Mouse (Mus musculus): ENCODE measurements around the gene Csf2rb2. TPM values are rescaled to one million over a fixed set of nuclear protein-coding genes. Genes with fewer than 3 reads are reported as not detected.

The Csf2rb2 gene
- total and polyA plus RNA-seq, 3 experiments: 14.8 to 56.5 (median 21.6) TPM

DNA sequence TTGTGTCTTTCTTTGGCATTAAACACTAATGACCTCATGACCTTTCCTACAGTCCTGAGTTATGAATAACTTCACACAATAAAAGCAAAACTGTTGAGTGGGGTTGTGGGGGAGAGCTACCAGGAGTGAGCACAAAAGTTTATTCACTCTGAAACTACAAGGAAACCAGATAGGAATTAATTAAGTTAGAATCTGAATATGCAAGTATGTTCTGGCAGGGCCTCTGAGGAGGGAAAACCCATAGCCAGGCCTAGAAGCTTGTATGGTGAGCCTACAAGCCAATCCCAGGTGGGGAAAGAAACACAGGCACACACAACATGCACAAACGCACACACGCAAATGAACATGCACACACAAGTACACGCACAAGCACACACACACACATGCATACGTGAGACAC is 2.8 kb downstream of the Csf2rb2 start (continued):
- TF ChIP-seq ZNF384 (IDR thresholded peaks at IDR 0.05; ENCODE audit: low read depth, low read length): no peak
- peak; percentile 23; the same call in 1 of the 2 replicates for TF ChIP-seq ELF1 (IDR thresholded peaks at IDR 0.05; ENCODE audit: low read depth, low read length)
- peak; percentile 76 for TF ChIP-seq BHLHE40 (IDR thresholded peaks at IDR 0.05; ENCODE audit: low read depth, low read length)
- TF ChIP-seq UBTF (IDR thresholded peaks at IDR 0.05; ENCODE audit: low read depth, low read length): no peak
- peak; percentile 92 for TF ChIP-seq TCF12 (IDR thresholded peaks at IDR 0.05; ENCODE audit: low read depth, low read length)
- no peak for TF ChIP-seq CHD1 (IDR thresholded peaks at IDR 0.05; ENCODE audit: low read depth, low read length)
- peak; percentile 91 for TF ChIP-seq MEF2A (IDR thresholded peaks at IDR 0.05; ENCODE audit: borderline replicate concordance, low read depth, low read length)
- TF ChIP-seq USF1 (IDR thresholded peaks at IDR 0.05; ENCODE audit: low read depth, low read length): no peak
- TF ChIP-seq USF2 (conservative IDR thresholded peaks at IDR 0.05; ENCODE audit: low read depth, low read length): no peak
- peak; percentile 46 for TF ChIP-seq NRF1 (IDR thresholded peaks at IDR 0.05; ENCODE audit: low read depth, low read length)

- Histone ChIP-seq H3K4me1 (ENCODE audit: control insufficient read depth in 1 of 2, insufficient read depth in 2 of 2) (peaks cover 41 to 71% of the 10 kb centered on the region in 2 experiments), H3K27ac (ENCODE audit: insufficient read depth, low read depth) (peak overlapping the region; percentile 97), H3K9me3 (replicated peaks; ENCODE audit: low read length) (no peaks in the 10 kb centered on the region), H3K79me2 (replicated peaks; ENCODE audit: control insufficient read depth, extremely low read depth, insufficient read depth, poor library complexity, severe bottlenecking) (peaks cover 27% of the 10 kb centered on the region), H3K4me2 (ENCODE audit: insufficient read depth, low read depth, poor library complexity, severe bottlenecking) (peak overlapping the region; percentile 45; the same call in 1 of the 2 replicates), H3K27me3 (replicated peaks) (no peaks in the 10 kb centered on the region), H3K4me3 (replicated peaks in 1 of 3; ENCODE audit: low read depth in 2 of 3, low read length in 2 of 3, poor library complexity in 1 of 3) (no peak overlapping the region), H3K36me3 (replicated peaks in 1 of 2; ENCODE audit: control insufficient read depth in 1 of 2, insufficient read depth in 1 of 2, low read length in 1 of 2) (peaks cover 22 to 32% of the 10 kb centered on the region in 2 experiments), H3K9ac (ENCODE audit: insufficient read depth, low read depth) (peak overlapping the region; percentile 33; the same call in 1 of the 2 replicates)
- in situ Hi-C loops (cut with MboI; ENCODE audit: low pct_ligation_motif_present, low pct_unique_long_range_greater_than_20kb, low sequenced_read_pairs) (no loop called here), dilution Hi-C loops (cut with MboI; ENCODE audit: extremely low pct_ligation_motif_present, extremely low pct_unique_long_range_greater_than_20kb, low sequenced_read_pairs) (no loop called here)
- TF ChIP-seq MYC (IDR thresholded peaks at IDR 0.05; ENCODE audit: low read depth, low read length): peak; percentile 70
- peak; percentile 16; the same call in 1 of the 2 replicates for TF ChIP-seq IRF4 (IDR thresholded peaks at IDR 0.05; ENCODE audit: low read depth, low read length)
- 0 out of 2 replicates have a peak, but pooled peaks have one; percentile 34 for TF ChIP-seq EP300 (IDR thresholded peaks at IDR 0.05; ENCODE audit: low read length)
- peak; percentile 45; the same call in 1 of the 2 replicates for TF ChIP-seq ELF1 (IDR thresholded peaks at IDR 0.05; ENCODE audit: low read depth, low read length)
- TF ChIP-seq MAX (IDR thresholded peaks at IDR 0.05; ENCODE audit: low read length): no peak; the same call in 1 of the 2 replicates
- peak; percentile 32; the same call in 1 of the 2 replicates for TF ChIP-seq MEF2A (IDR thresholded peaks at IDR 0.05; ENCODE audit: borderline replicate concordance, low read depth, low read length)
- no peak for TF ChIP-seq ZMIZ1 (IDR thresholded peaks at IDR 0.05; ENCODE audit: low read depth, low read length)
- 0 out of 2 replicates have a peak, but pooled peaks have one; percentile 5 for TF ChIP-seq TCF12 (IDR thresholded peaks at IDR 0.05; ENCODE audit: low read depth, low read length)
- peak; percentile 31 for DNase-seq (ENCODE audit: extremely low read depth)
Observed at GRCm38 (mm10) chr15:78300773-78301172, 4.7 kb downstream of the Csf2rb2 start.

DNA sequence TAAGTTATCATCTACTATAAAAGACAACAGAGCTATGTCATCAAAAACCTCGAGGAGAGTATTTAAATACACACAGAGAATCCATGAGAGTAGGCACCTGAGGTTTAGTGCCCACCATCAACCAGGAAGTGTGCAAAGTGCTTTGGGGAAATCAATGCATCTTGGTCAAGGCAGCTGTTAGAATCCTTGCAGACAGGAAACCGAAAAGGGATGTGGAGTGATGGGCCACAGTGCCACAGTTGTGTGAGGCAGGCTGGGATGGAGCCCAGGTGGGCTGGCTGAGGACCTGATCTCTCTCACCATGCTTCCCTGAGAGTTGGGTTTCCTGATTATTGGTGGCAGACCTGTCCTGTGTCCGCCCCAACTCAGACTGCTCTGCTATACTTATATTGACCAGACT is 5.9 kb downstream of the Csf2rb2 start:
- Histone ChIP-seq H3K4me3 (replicated peaks in 1 of 3; ENCODE audit: low read depth in 2 of 3, low read length in 2 of 3, poor library complexity in 1 of 3) (no peak overlapping the region), H3K79me2 (replicated peaks; ENCODE audit: control insufficient read depth, extremely low read depth, insufficient read depth, poor library complexity, severe bottlenecking) (peaks cover 19% of the 10 kb centered on the region), H3K27me3 (replicated peaks) (no peaks in the 10 kb centered on the region), H3K36me3 (replicated peaks in 1 of 2; ENCODE audit: control insufficient read depth in 1 of 2, insufficient read depth in 1 of 2, low read length in 1 of 2) (peaks cover 34 to 40% of the 10 kb centered on the region in 2 experiments), H3K4me1 (ENCODE audit: control insufficient read depth in 1 of 2, insufficient read depth in 2 of 2) (peaks cover 40 to 74% of the 10 kb centered on the region in 2 experiments), H3K27ac (ENCODE audit: insufficient read depth, low read depth) (peak overlapping the region; percentile 97), H3K4me2 (ENCODE audit: insufficient read depth, low read depth, poor library complexity, severe bottlenecking) (peak overlapping the region; percentile 45; the same call in 1 of the 2 replicates), H3K9me3 (replicated peaks; ENCODE audit: low read length) (no peaks in the 10 kb centered on the region), H3K9ac (ENCODE audit: insufficient read depth, low read depth) (peak overlapping the region; percentile 33; the same call in 1 of the 2 replicates)
- TF ChIP-seq SIN3A (IDR thresholded peaks at IDR 0.05; ENCODE audit: low read length) (no peak), GABPA (IDR thresholded peaks at IDR 0.05; ENCODE audit: insufficient replicate concordance, low read depth, low read length) (no peak), TBP (conservative IDR thresholded peaks at IDR 0.05; ENCODE audit: low read depth, low read length) (0 out of 2 replicates have a peak, but pooled peaks have one; percentile 42), BHLHE40 (IDR thresholded peaks at IDR 0.05; ENCODE audit: low read depth, low read length) (0 out of 2 replicates have a peak, but pooled peaks have one; percentile 5), ETS1 (conservative IDR thresholded peaks at IDR 0.05; ENCODE audit: low read depth, low read length) (peak; percentile 29; the same call in 1 of the 2 replicates), IRF4 (IDR thresholded peaks at IDR 0.05; ENCODE audit: low read depth, low read length) (0 out of 2 replicates have a peak, but pooled peaks have one; percentile 38), MYC (IDR thresholded peaks at IDR 0.05; ENCODE audit: low read depth, low read length) (0 out of 2 replicates have a peak, but pooled peaks have one; percentile 37), TCF12 (IDR thresholded peaks at IDR 0.05; ENCODE audit: low read depth, low read length) (peak; percentile 69), EP300 (IDR thresholded peaks at IDR 0.05; ENCODE audit: low read length) (peak; percentile 59; the same call in 1 of the 2 replicates), ZNF384 (IDR thresholded peaks at IDR 0.05; ENCODE audit: low read depth, low read length) (no peak), ELF1 (IDR thresholded peaks at IDR 0.05; ENCODE audit: low read depth, low read length) (peak; percentile 74), KAT2A (IDR thresholded peaks at IDR 0.05; ENCODE audit: insufficient replicate concordance, low read length) (no peak)
- dilution Hi-C loops (cut with MboI; ENCODE audit: extremely low pct_ligation_motif_present, extremely low pct_unique_long_range_greater_than_20kb, low sequenced_read_pairs): no loop called here
- peak; percentile 47 for DNase-seq (ENCODE audit: extremely low read depth)
- in situ Hi-C loops (cut with MboI; ENCODE audit: low pct_ligation_motif_present, low pct_unique_long_range_greater_than_20kb, low sequenced_read_pairs): no loop called here

Measured in CH12.LX (cell line).